Mouse (Mus musculus): ENCODE results near the gene Olfr94. TPM values are rescaled to one million over a fixed set of nuclear protein-coding genes. Genes with fewer than 3 reads are reported as not detected.

The Olfr94 gene
- total and polyA plus RNA-seq, 3 experiments = not detected

GRCm38 (mm10) chr17:37203206-37203916 is 2.6 kb upstream of the Olfr94 start:
- Histone ChIP-seq H3K4me1 (ENCODE audit: control insufficient read depth, insufficient read depth, low read length) (no peaks in the 10 kb centered on the region), H3K4me3 (no peak overlapping the region), H3K27me3 (ENCODE audit: control insufficient read depth, insufficient read depth, low read length) (0 out of 2 replicates have a peak, but pooled peaks cover under 1% of the 10 kb centered on the region), H3K36me3 (ENCODE audit: control insufficient read depth, insufficient read depth, low read length) (no peaks in the 10 kb centered on the region), H3K9ac (ENCODE audit: low read depth, low read length) (no peak overlapping the region), H3K79me2 (replicated peaks; ENCODE audit: control insufficient read depth, insufficient read depth, low read length) (no peaks in the 10 kb centered on the region), H3K27ac (no peak overlapping the region)
- under 1% methylated on average over 4 of the region's 4 CpGs for WGBS
- intact Hi-C loops (cut with DNase I) = loop anchor here (1.0 to 5.0 kb wide), 2 partner anchors 120 to 311 kb away; partner anchors contain the start of gene Trim40
- peak; percentile 62 to 76 for DNase-seq
- TF ChIP-seq EP300 (IDR thresholded peaks at IDR 0.05; ENCODE audit: insufficient read depth, low read depth, low read length) (peak; percentile 93), CTCF (IDR thresholded peaks at IDR 0.05) (no peak; the same call in 1 of the 2 replicates)

GRCm38 (mm10) chr17:37196845-37197724 is 3.7 kb downstream of the Olfr94 start:
- Histone ChIP-seq H3K9ac (ENCODE audit: low read depth, low read length) (no peak overlapping the region), H3K79me2 (replicated peaks; ENCODE audit: control insufficient read depth, insufficient read depth, low read length) (no peaks in the 10 kb centered on the region), H3K4me1 (ENCODE audit: control insufficient read depth, insufficient read depth, low read length) (no peaks in the 10 kb centered on the region; the same call in 1 of the 2 replicates), H3K27ac (no peak overlapping the region), H3K27me3 (ENCODE audit: control insufficient read depth, insufficient read depth, low read length) (peaks cover 11% of the 10 kb centered on the region), H3K36me3 (ENCODE audit: control insufficient read depth, insufficient read depth, low read length) (no peaks in the 10 kb centered on the region), H3K4me3 (0 out of 2 replicates have a peak overlapping the region, but pooled peaks have one; percentile 18)
- DNase-seq = peak in 1 of 2 experiments; percentile 30
- TF ChIP-seq POLR2A (IDR thresholded peaks at IDR 0.05; ENCODE audit: insufficient read depth, low read depth, low read length) (no peak), CTCF (IDR thresholded peaks at IDR 0.05) (no peak), EP300 (IDR thresholded peaks at IDR 0.05; ENCODE audit: insufficient read depth, low read depth, low read length) (no peak)
- WGBS = 1% methylated on average over 77 of the region's 77 CpGs
- intact Hi-C loops (cut with DNase I) = no loop called here

- intact Hi-C loops (cut with DNase I) = no loop called here
- Histone ChIP-seq H3K36me3 (ENCODE audit: control insufficient read depth, insufficient read depth, low read length) (no peaks in the 10 kb centered on the region), H3K4me3 (no peak overlapping the region), H3K79me2 (replicated peaks; ENCODE audit: control insufficient read depth, insufficient read depth, low read length) (no peaks in the 10 kb centered on the region), H3K27ac (no peak overlapping the region), H3K4me1 (ENCODE audit: control insufficient read depth, insufficient read depth, low read length) (no peaks in the 10 kb centered on the region; the same call in 1 of the 2 replicates), H3K9ac (ENCODE audit: low read depth, low read length) (no peak overlapping the region), H3K27me3 (ENCODE audit: control insufficient read depth, insufficient read depth, low read length) (peaks cover 11% of the 10 kb centered on the region)
- no peak for DNase-seq
- TF ChIP-seq EP300 (IDR thresholded peaks at IDR 0.05; ENCODE audit: insufficient read depth, low read depth, low read length) = no peak
- no peak for TF ChIP-seq CTCF (IDR thresholded peaks at IDR 0.05)
- no peak for TF ChIP-seq POLR2A (IDR thresholded peaks at IDR 0.05; ENCODE audit: insufficient read depth, low read depth, low read length)
- 68% methylated on average over 5 of the region's 5 CpGs for WGBS
Measured at GRCm38 (mm10) chr17:37194782-37195181, 6.0 kb downstream of the Olfr94 start.

GRCm38 (mm10) chr17:37193656-37194055 is 7.1 kb downstream of the Olfr94 start, which contains the start of gene Ubd:
Gene Ubd, plus strand, starts transcription at chr17:37193892.
- Histone ChIP-seq H3K36me3 (ENCODE audit: control insufficient read depth, insufficient read depth, low read length) (no peaks in the 10 kb centered on the region), H3K27ac (no peak within 1 kb of the TSS), H3K4me1 (ENCODE audit: control insufficient read depth, insufficient read depth, low read length) (no peaks in the 10 kb centered on the region; the same call in 1 of the 2 replicates), H3K4me3 (no peak within 1 kb of the TSS), H3K79me2 (replicated peaks; ENCODE audit: control insufficient read depth, insufficient read depth, low read length) (no peaks in the 10 kb centered on the region), H3K9ac (ENCODE audit: low read depth, low read length) (no peak within 1 kb of the TSS), H3K27me3 (ENCODE audit: control insufficient read depth, insufficient read depth, low read length) (peaks cover 11% of the 10 kb centered on the region)
- 75% methylated on average over 2 of the region's 2 CpGs for WGBS
- TF ChIP-seq POLR2A (IDR thresholded peaks at IDR 0.05; ENCODE audit: insufficient read depth, low read depth, low read length) (no peak), CTCF (IDR thresholded peaks at IDR 0.05) (no peak), EP300 (IDR thresholded peaks at IDR 0.05; ENCODE audit: insufficient read depth, low read depth, low read length) (no peak)
- intact Hi-C loops (cut with DNase I) = no loop called here
- no peak for DNase-seq

GRCm38 (mm10) chr17:37193032-37193431 is 7.8 kb downstream of the Olfr94 start:
- H3K4me1 ChIP-seq (ENCODE audit: control insufficient read depth, insufficient read depth, low read length) = no peaks in the 10 kb centered on the region; the same call in 1 of the 2 replicates
- H3K79me2 ChIP-seq (replicated peaks; ENCODE audit: control insufficient read depth, insufficient read depth, low read length) = no peaks in the 10 kb centered on the region
- no peak overlapping the region for H3K4me3 ChIP-seq
- H3K27ac ChIP-seq = no peak overlapping the region
- H3K9ac ChIP-seq (ENCODE audit: low read depth, low read length) = no peak overlapping the region
- H3K36me3 ChIP-seq (ENCODE audit: control insufficient read depth, insufficient read depth, low read length) = no peaks in the 10 kb centered on the region
- H3K27me3 ChIP-seq (ENCODE audit: control insufficient read depth, insufficient read depth, low read length) = peaks cover 10% of the 10 kb centered on the region
- TF ChIP-seq POLR2A (IDR thresholded peaks at IDR 0.05; ENCODE audit: insufficient read depth, low read depth, low read length) (no peak), EP300 (IDR thresholded peaks at IDR 0.05; ENCODE audit: insufficient read depth, low read depth, low read length) (no peak), CTCF (IDR thresholded peaks at IDR 0.05) (no peak)
- no peak for DNase-seq
- intact Hi-C loops (cut with DNase I) = no loop called here

Data from heart, adult 2 months (tissue).